Comparison of ENCODE assay signal across 32 mouse cellular contexts in the genomic region with DNA sequence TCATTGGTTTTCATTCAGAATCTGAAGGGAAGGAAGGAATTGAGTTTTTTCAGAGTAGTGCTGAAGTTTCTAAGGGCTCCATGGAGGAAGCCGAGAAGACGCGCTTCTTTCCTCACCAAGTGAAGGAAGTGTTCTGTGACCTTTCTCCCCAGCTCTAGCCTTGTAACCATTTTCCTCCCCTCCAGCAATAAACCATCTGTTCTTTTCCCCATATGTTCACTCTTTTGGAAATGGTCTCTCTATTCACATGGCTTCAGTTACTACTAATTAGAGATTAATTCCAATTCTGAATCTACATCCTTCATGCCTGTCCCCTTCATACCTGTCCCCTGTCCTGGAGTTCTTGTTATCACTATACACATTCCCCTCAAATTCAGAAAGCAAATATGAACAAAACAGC.
"Had no signal": no experiment of that assay in that cellular context is flagged by ENCODE, and none has a peak within 500 bp of the region (broad histone marks: within the 10 kb centered on the region; RNA-seq: fewer than 3 reads in every experiment).

No protein-coding gene starts in this region.

- H3K27ac ChIP-seq: heart, embryonic 15.5 days; hindbrain, embryonic 10.5 days; hindbrain, embryonic 12.5 days; hindbrain, embryonic 13.5 days; hindbrain, embryonic 14.5 days; hindbrain, embryonic 15.5 days; hindbrain, postnatal 0 days; intestine, embryonic 15.5 days; kidney, embryonic 15.5 days; kidney, postnatal 0 days; layer of hippocampus, adult 2 months; left cerebral cortex, adult 2 months had no signal

- H3K27me3 ChIP-seq: heart, embryonic 15.5 days; hindbrain, embryonic 12.5 days; hindbrain, embryonic 13.5 days; hindbrain, embryonic 15.5 days; intestine, embryonic 15.5 days; kidney, embryonic 15.5 days had no signal

- H3K4me1 ChIP-seq: heart, embryonic 15.5 days; intestine, embryonic 15.5 days; kidney, embryonic 15.5 days had no signal

- ATAC-seq: hindbrain, embryonic 16.5 days; hindbrain, postnatal 0 days; inflammation-experienced regulatory T-cells, adult 6 months; intestine, embryonic 15.5 days; intestine, embryonic 16.5 days; intestine, postnatal 0 days had no signal

- H3K9me3 ChIP-seq: heart, embryonic 15.5 days; hindbrain, embryonic 10.5 days; hindbrain, embryonic 12.5 days; hindbrain, embryonic 13.5 days; hindbrain, embryonic 15.5 days; intestine, embryonic 15.5 days; kidney, embryonic 15.5 days had no signal

- H3K4me3 ChIP-seq: heart, embryonic 15.5 days; hindbrain, embryonic 10.5 days; hindbrain, embryonic 12.5 days; hindbrain, embryonic 13.5 days; hindbrain, embryonic 15.5 days; intestine, embryonic 15.5 days; kidney, embryonic 15.5 days; layer of hippocampus, adult 2 months; left cerebral cortex, adult 2 months had no signal

- H3K4me2 ChIP-seq: heart, embryonic 15.5 days; hindbrain, embryonic 12.5 days; hindbrain, embryonic 13.5 days; hindbrain, embryonic 14.5 days; hindbrain, embryonic 15.5 days; intestine, embryonic 15.5 days; kidney, embryonic 15.5 days had no signal

- H3K9ac ChIP-seq: heart, embryonic 15.5 days; hindbrain, embryonic 12.5 days; hindbrain, embryonic 13.5 days; hindbrain, embryonic 14.5 days; hindbrain, embryonic 15.5 days; intestine, embryonic 15.5 days; kidney, embryonic 15.5 days had no signal

- H3K36me3 ChIP-seq: heart, embryonic 15.5 days; hindbrain, embryonic 10.5 days; hindbrain, embryonic 12.5 days; hindbrain, embryonic 13.5 days; hindbrain, embryonic 15.5 days; intestine, embryonic 15.5 days; kidney, embryonic 15.5 days had no signal

- DNase-seq: heart, postnatal 10 days; heart, postnatal 14 days; heart, postnatal 36 days; heart, postnatal 4 days; kidney, adult 11 months; kidney, adult 18-20 months; kidney, adult 2 months; kidney, adult 8-10 months; kidney, adult 9 months; kidney, postnatal 10 days; kidney, postnatal 14 days; kidney, postnatal 25 days; kidney, postnatal 36 days; kidney, postnatal 4 days; layer of hippocampus, adult 9-11 months; layer of hippocampus, postnatal 36 days had no signal
